Mouse (Mus musculus) Patski (cell line): Measurements from ENCODE around the gene Sdc3. TPM values are rescaled to one million over a fixed set of nuclear protein-coding genes. Genes with fewer than 3 reads are reported as not detected.

Experiments
- ATAC-seq: fragments of 100-300 bp; one replicate; pipeline ENCODE4 v1.8.0; 2021
- CTCF ChIA-PET: fragments of 350-600 bp; sonication (Branson Sonifier 250); formaldehyde crosslinking; loops from one replicate; lab custom pipeline; 2022; ENCODE audit warnings: inconsistent platforms; lab: Charles Lee
- POLR2A ChIA-PET: fragments of 350-600 bp; sonication (Branson Sonifier 250); formaldehyde crosslinking; loops from one replicate; lab custom pipeline; 2022; ENCODE audit warnings: antibody characterized with exemption, inconsistent platforms; lab: Charles Lee
- DNase-seq: peaks from one replicate; pipeline ENCODE4 v3.0.0-alpha.2; 2011; ENCODE audit warnings: low read depth, low spot score
- H3K27me3 ChIP-seq: fragments of 371-371 bp; one replicate; pipeline ENCODE4 v1.5.1; 2021
- CTCF ChIP-seq: fragments of 100-300 bp; IDR thresholded peaks from one replicate; pipeline ENCODE4 v1.5.1; 2021
- in situ Hi-C: fragments of 300-500 bp; cut with MboI; formaldehyde crosslinking; loops from 3 replicates; pipeline ENCODE4 v1.11.1; 2018; ENCODE audit warnings: low pct_unique_long_range_greater_than_20kb, mixed read lengths
- polyA plus RNA-seq: library from polyadenylated mRNA; unstranded; gene quantifications from one replicate; pipeline ENCODE4 v1.2.3, GENCODE M21; 2021

The Sdc3 gene
- polyA plus RNA-seq, 1 experiment from 2014 or later = 39.8 TPM

DNA sequence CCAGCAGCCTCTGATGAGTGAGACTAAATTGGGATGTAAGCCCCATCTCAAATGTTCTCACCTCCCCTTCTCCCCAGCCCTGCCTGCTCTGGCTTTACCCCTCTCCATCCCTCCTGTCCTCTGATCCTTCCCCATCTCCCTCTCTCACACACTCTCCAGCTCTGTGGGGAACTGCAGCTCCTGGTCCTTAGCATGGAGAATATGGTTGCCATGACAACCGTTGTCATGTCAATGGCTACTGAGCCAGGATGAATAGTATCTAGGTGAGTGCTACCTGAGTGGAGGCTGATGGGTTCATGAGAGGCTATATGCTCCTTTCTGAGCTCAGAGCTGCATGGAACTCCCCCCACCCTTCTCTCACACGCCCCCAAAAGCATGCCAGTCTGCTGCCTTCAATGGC is 21.6 kb downstream of the Sdc3 start:
- in situ Hi-C loops = no loop called here
- no peak for ATAC-seq
- ChIA-PET POLR2A (interaction anchor here (0.6 kb wide), 1 partner anchor 22 kb away, joined by 5 read pairs; no protein-coding TSS in a partner anchor), CTCF (interaction anchor here (0.7 kb wide), 1 partner anchor 9 kb away, joined by 3 read pairs; no protein-coding TSS in a partner anchor)
- DNase-seq = no peak
- TF ChIP-seq CTCF = no peak
- H3K27me3 ChIP-seq = no peaks in the 10 kb centered on the region

DNA sequence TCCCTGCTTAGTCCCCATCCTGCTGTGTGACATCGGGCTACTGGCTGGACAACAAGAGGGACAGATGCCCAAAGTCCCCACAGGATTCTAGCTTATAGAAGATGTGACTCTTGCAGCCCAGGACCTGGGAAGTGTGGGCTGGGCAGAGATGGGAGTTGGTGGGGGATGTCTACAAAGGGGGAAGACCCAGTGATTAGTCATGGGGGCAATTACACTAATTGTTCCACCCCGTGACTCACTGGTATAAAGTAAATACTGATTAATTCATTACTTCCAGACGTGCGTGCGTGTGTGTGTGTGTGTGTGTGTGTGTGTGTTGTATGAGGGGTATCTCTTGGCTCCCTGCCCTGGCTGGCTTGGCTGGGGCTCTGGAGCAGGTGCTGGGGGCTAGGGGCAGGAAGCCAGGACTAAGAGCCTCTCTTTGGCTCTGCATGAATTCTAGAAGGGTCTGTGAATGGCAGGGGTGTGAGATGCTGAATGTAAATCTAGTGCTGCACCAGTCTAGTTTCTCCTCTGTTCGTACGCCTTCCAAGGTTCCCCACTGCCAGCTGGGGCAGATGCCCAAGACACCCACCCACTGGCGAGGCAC is 22.5 kb downstream of the Sdc3 start:
- no peak for DNase-seq
- no peak for TF ChIP-seq CTCF
- in situ Hi-C loops = no loop called here
- H3K27me3 ChIP-seq = no peaks in the 10 kb centered on the region
- ChIA-PET POLR2A (interaction anchor here (0.6 kb wide), 1 partner anchor 23 kb away, joined by 5 read pairs; no protein-coding TSS in a partner anchor), CTCF (no interaction called here)
- ATAC-seq = no peak

- ATAC-seq (no peak), DNase-seq (no peak)
- ChIA-PET POLR2A (no interaction called here), CTCF (no interaction called here)
- H3K27me3 ChIP-seq = no peaks in the 10 kb centered on the region
- in situ Hi-C loops = no loop called here
- TF ChIP-seq CTCF = no peak
These were observed 23.5 kb downstream of the Sdc3 start for GRCm38 (mm10) chr4:130815860-130816259.

- POLR2A ChIA-PET = no interaction called here
- DNase-seq = no peak
- no peak for ATAC-seq
- no peak for TF ChIP-seq CTCF
- CTCF ChIA-PET = no interaction called here
- H3K27me3 ChIP-seq = no peaks in the 10 kb centered on the region
- in situ Hi-C loops = no loop called here
These were observed 27.5 kb downstream of the Sdc3 start for GRCm38 (mm10) chr4:130819806-130820205.

- no peak for DNase-seq
- ChIA-PET CTCF (interaction anchor here (1.2 kb wide), 1 partner anchor 58 kb away, joined by 4 read pairs; no protein-coding TSS in a partner anchor), POLR2A (no interaction called here)
- no peak for ATAC-seq
- in situ Hi-C loops = no loop called here
- H3K27me3 ChIP-seq = no peaks in the 10 kb centered on the region
- no peak for TF ChIP-seq CTCF
These were observed 28.4 kb downstream of the Sdc3 start for GRCm38 (mm10) chr4:130820594-130821255.

GRCm38 (mm10) chr4:130828851-130829673 is 36.7 kb downstream of the Sdc3 start:
- no peak for DNase-seq
- TF ChIP-seq CTCF = no peak
- H3K27me3 ChIP-seq = no peaks in the 10 kb centered on the region
- ChIA-PET CTCF (no interaction called here), POLR2A (no interaction called here)
- in situ Hi-C loops = no loop called here
- ATAC-seq = no peak

GRCm38 (mm10) chr4:130834122-130834521 is 41.8 kb downstream of the Sdc3 start:
- peak; percentile 23 for ATAC-seq
- in situ Hi-C loops = loop anchor here (5.0 kb wide), 1 partner anchor 37 kb away; no protein-coding TSS in a partner anchor
- peak; percentile 56 for DNase-seq
- CTCF ChIA-PET = no interaction called here
- H3K27me3 ChIP-seq = no peaks in the 10 kb centered on the region
- TF ChIP-seq CTCF = no peak
- POLR2A ChIA-PET = no interaction called here

DNA sequence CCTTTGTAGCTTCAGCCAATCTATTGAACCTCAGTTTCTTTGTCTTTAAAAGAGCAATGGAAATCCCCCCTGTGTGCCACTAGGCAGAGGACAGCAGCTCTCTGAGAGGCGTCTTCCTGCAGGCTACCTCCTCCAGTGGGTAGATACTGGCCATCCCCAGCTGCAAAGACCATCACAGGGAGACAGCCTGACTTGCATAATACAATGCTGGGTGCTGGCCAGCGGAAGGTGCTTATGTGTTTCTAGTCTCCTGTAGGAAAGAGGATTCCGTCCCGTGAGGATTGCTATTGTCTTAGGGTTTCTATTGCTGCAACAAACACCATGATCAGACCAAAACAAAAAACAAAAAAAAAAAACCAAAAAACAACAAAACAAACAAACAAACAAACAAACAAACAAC is 43.2 kb downstream of the Sdc3 start:
- no peak for DNase-seq
- ChIA-PET POLR2A (no interaction called here), CTCF (interaction anchor here (1.2 kb wide), 1 partner anchor 25 kb away, joined by 3 read pairs; no protein-coding TSS in a partner anchor)
- no peaks in the 10 kb centered on the region for H3K27me3 ChIP-seq
- TF ChIP-seq CTCF = no peak
- no peak for ATAC-seq
- in situ Hi-C loops = no loop called here

DNA sequence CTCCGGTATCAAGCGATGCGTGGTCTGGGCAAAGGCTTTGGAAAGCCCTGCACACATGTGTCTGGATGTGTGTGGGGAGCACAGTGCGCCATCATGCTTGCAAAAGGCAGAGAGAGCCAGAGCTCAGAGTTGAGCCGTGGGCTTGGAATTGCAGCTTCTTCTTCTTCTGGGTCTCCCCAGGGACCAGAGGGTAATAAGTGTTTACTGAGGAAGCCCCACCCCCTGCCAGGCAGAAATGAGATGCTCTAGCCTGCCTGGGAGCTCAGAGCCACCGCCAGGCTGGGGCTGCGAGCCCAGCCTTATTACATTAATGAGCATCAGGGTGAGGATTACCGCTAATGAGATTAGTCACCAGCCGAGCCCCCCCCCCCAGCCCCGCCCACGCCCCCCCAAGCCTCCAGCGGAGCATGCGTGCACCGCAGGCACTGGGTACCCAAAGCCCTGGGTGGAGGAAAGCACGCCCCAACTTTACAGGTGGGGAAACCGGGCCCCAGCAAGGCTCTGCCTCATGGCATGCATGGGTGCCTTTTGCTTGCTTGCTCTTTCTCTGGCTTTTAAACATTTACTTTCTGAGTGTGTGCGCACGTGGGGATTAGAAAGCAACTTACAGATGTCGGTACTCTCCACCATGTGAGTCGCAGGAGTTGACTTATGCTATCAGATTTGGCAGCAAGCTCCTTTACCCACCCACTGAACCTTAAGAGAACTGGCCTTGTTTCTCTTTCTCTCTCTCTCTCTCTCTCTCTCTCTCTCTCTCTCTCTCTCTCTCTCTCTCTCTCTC is 44.1 kb downstream of the Sdc3 start:
- H3K27me3 ChIP-seq = no peaks in the 10 kb centered on the region
- CTCF ChIA-PET = interaction anchor here (1.2 to 1.3 kb wide), 2 partner anchors 24 to 42 kb away, joined by 3 read pairs; no protein-coding TSS in a partner anchor
- POLR2A ChIA-PET = interaction anchor here (1.1 kb wide), 1 partner anchor 38 kb away, joined by 3 read pairs; no protein-coding TSS in a partner anchor
- no peak for TF ChIP-seq CTCF
- in situ Hi-C loops = no loop called here
- DNase-seq (no peak), ATAC-seq (peak; percentile 48)

DNA sequence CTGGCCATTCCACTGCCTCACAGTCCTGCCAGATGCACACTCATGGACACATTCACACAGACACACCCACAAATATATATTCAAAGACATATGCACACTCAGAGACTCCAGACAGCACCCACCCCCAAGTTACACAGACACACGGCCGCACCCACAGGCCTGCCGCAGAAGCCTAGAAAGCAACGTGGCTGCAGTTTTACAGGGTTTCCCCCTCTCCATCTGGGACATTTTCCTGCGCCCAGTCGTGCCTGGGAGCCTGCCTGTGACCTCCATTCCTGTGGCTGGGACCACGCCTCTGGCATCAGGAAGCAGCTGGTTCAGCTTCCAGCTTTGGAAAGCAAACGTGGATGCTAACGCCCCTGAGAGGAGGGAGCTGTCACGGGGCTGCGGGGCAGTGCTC is 46.2 kb downstream of the Sdc3 start:
- TF ChIP-seq CTCF = no peak
- ATAC-seq (no peak), DNase-seq (no peak)
- CTCF ChIA-PET = no interaction called here
- in situ Hi-C loops = no loop called here
- H3K27me3 ChIP-seq = no peaks in the 10 kb centered on the region
- POLR2A ChIA-PET = no interaction called here
